In the genomic region with DNA sequence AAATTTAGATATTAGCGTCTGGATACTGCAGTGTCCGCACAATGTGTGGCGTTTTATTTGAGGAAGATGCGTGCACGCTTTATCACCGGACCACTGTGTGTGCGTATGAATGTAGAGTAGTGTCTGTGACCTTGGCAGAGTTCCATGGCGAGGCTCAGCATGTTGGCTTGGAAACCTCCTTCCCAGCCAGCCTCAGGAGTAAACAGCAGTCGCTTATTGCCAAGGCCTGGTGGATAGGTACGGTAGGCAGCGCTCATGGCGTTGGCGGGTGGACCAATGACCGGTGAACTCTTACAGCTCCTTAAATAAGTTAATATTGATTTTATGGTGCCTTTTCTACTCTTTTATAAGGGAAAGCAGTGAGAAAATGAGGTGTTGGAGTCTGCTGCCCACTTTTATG, we compare ENCODE assay signal across 18 mouse cellular contexts.
DNase-seq lines count a peak whose midpoint lies in the region; ATAC-seq and TF ChIP-seq lines count a peak whose summit lies in the region.
"Had no signal": no experiment of that assay in that cellular context is flagged by ENCODE, and none has a peak within 500 bp of the region (broad histone marks: within the 10 kb centered on the region; RNA-seq: fewer than 3 reads in every experiment).

No protein-coding gene starts in this region.

- TF ChIP-seq POLR2A in brain, embryonic 14.5 days (IDR thresholded peaks at IDR 0.05; ENCODE audit: borderline replicate concordance, extremely low read depth, insufficient read depth, insufficient read length, poor library complexity, severe bottlenecking) = no peak

- intact Hi-C loops in gastrocnemius, postnatal 14 days (cut with DNase I; ENCODE audit: low total_unique reads) = no loop called here

- H3K4me3 ChIP-seq in limb, embryonic 11.5 days (ENCODE audit: low read depth, low read length) = no peak overlapping the region
- H3K4me3 ChIP-seq in limb, embryonic 10.5 days = no peak overlapping the region
- no peak overlapping the region for H3K4me3 ChIP-seq in intestine, embryonic 15.5 days (replicated peaks)
- H3K4me3 ChIP-seq: hindbrain, embryonic 10.5 days; left cerebral cortex, adult 2 months; stomach, embryonic 15.5 days had no signal

- no peak overlapping the region for H3K27ac ChIP-seq in limb, embryonic 11.5 days (replicated peaks; ENCODE audit: low read depth, low read length)
- H3K27ac ChIP-seq in limb, embryonic 10.5 days = no peak overlapping the region
- H3K27ac ChIP-seq in intestine, embryonic 15.5 days = no peak overlapping the region
- H3K27ac ChIP-seq: hindbrain, embryonic 10.5 days; left cerebral cortex, adult 2 months; stomach, embryonic 15.5 days had no signal

- no peaks in the 10 kb centered on the region for H3K36me3 ChIP-seq in limb, embryonic 11.5 days (ENCODE audit: control insufficient read depth, insufficient read depth, low read length)
- no peaks in the 10 kb centered on the region for H3K36me3 ChIP-seq in limb, embryonic 10.5 days
- H3K36me3 ChIP-seq in intestine, embryonic 15.5 days = no peaks in the 10 kb centered on the region
- H3K36me3 ChIP-seq: hindbrain, embryonic 10.5 days; stomach, embryonic 15.5 days had no signal

- H3K4me1 ChIP-seq in limb, embryonic 11.5 days (ENCODE audit: control insufficient read depth, insufficient read depth, low read length) = no peaks in the 10 kb centered on the region
- peaks cover 8% of the 10 kb centered on the region; the same call in 1 of the 2 replicates for H3K4me1 ChIP-seq in limb, embryonic 10.5 days
- no peaks in the 10 kb centered on the region for H3K4me1 ChIP-seq in intestine, embryonic 15.5 days (replicated peaks)
- H3K4me1 ChIP-seq: hindbrain, embryonic 10.5 days; stomach, embryonic 15.5 days had no signal

- peak; percentile 54 for DNase-seq in limb, embryonic 11.5 days (ENCODE audit: low spot score)
- no peak for DNase-seq in limb, embryonic 10.5 days (ENCODE audit: low spot score)
- DNase-seq in R1 (ENCODE audit: low read depth, low spot score) = peak; percentile 3
- DNase-seq in adrenal gland, adult 18-20 months (ENCODE audit: low spot score in 2 of 2) = peak; percentile 22 to 52
- peak; percentile 20 for DNase-seq in brain, embryonic 14.5 days (ENCODE audit: low read depth)
- no peak for DNase-seq in gastrocnemius, postnatal 14 days
- DNase-seq: embryo, embryonic 11 days; kidney, adult 2 months; kidney, postnatal 10 days; lung, postnatal 36 days; right cerebral cortex, postnatal 25 days; thymus, postnatal 14 days had no signal

- no peak overlapping the region for H3K4me2 ChIP-seq in limb, embryonic 11.5 days (ENCODE audit: low read depth, severe bottlenecking)
- no peak overlapping the region for H3K4me2 ChIP-seq in intestine, embryonic 15.5 days (replicated peaks)
- H3K4me2 ChIP-seq: stomach, embryonic 15.5 days had no signal

- TF ChIP-seq CTCF in brain, embryonic 14.5 days (IDR thresholded peaks at IDR 0.05; ENCODE audit: borderline replicate concordance, extremely low read depth, insufficient read depth, insufficient read length) = no peak

- H3K27me3 ChIP-seq in limb, embryonic 11.5 days (ENCODE audit: control insufficient read depth, insufficient read depth, low read length) = no peaks in the 10 kb centered on the region
- H3K27me3 ChIP-seq in limb, embryonic 10.5 days (ENCODE audit: low read depth, poor library complexity, severe bottlenecking) = no peaks in the 10 kb centered on the region; the same call in 1 of the 2 replicates
- no peaks in the 10 kb centered on the region for H3K27me3 ChIP-seq in intestine, embryonic 15.5 days (replicated peaks)
- H3K27me3 ChIP-seq: stomach, embryonic 15.5 days had no signal

- WGBS in limb, embryonic 11.5 days = 70% methylated on average over 14 of the region's 14 CpGs
- WGBS in limb, embryonic 10.5 days = 91% methylated on average over 14 of the region's 14 CpGs
- WGBS in intestine, embryonic 15.5 days = 90% methylated on average over 14 of the region's 14 CpGs

- no peak overlapping the region for H3K9ac ChIP-seq in limb, embryonic 11.5 days (ENCODE audit: low read length)
- no peak overlapping the region for H3K9ac ChIP-seq in intestine, embryonic 15.5 days
- H3K9ac ChIP-seq: stomach, embryonic 15.5 days had no signal

- no peaks in the 10 kb centered on the region for H3K9me3 ChIP-seq in limb, embryonic 11.5 days (ENCODE audit: control insufficient read depth, low read length)
- no peaks in the 10 kb centered on the region for H3K9me3 ChIP-seq in limb, embryonic 10.5 days (replicated peaks)
- no peaks in the 10 kb centered on the region for H3K9me3 ChIP-seq in intestine, embryonic 15.5 days
- H3K9me3 ChIP-seq: hindbrain, embryonic 10.5 days; stomach, embryonic 15.5 days had no signal

- peak; percentile 65 for ATAC-seq in limb, embryonic 11.5 days (ENCODE audit: insufficient number of reproducible peaks, low FRiP score, low TSS enrichment, low read depth)
- ATAC-seq in intestine, embryonic 15.5 days = no peak
- ATAC-seq: forebrain, embryonic 16.5 days; midbrain, embryonic 16.5 days had no signal

Comparison
In these comparisons a context has a peak if more than half of its experiments do, and no peak if none do; other contexts are left out.
1. DNase-seq: peak in limb, embryonic 11.5 days (single experiment), R1 (single experiment), adrenal gland, adult 18-20 months (2 of 2) and brain, embryonic 14.5 days (single experiment); none in limb, embryonic 10.5 days (single experiment) and gastrocnemius, postnatal 14 days (single experiment).